ENCODE assay signal across 21 mouse cellular contexts in the genomic region with DNA sequence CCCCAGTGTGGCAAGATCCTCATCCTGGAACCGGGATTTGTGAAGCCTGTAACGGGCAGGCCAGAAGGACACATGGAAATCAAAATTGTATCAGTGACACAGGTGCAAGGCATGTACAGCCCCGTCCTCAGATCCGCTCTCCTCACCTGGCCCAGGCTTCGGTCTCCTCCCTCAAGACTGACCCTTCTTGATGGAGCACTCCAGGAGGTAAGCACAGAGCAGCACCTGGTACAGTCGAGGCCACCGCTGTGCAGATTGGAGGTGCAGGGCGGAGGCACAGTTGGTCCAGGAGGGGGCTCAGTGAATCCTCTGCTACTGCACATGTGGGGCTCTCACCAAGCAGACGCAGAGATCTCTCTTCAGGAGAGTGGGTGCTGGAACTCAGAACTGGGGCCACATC. TPM values are rescaled to one million over a fixed set of nuclear protein-coding genes. Genes with fewer than 3 reads are reported as not detected.
DNase-seq lines count a peak whose midpoint lies in the region; ATAC-seq and TF ChIP-seq lines count a peak whose summit lies in the region.
"Had no signal": no experiment of that assay in that cellular context is flagged by ENCODE, and none has a peak within 500 bp of the region (broad histone marks: within the 10 kb centered on the region; RNA-seq: fewer than 3 reads in every experiment).

No protein-coding gene starts in this region.

- H3K4me3 ChIP-seq in gastrocnemius, adult 2 months, result no peak overlapping the region
- H3K4me3 ChIP-seq in midbrain, embryonic 11.5 days (ENCODE audit: low read depth, low read length), result no peak overlapping the region
- H3K4me3 ChIP-seq in midbrain, postnatal 0 days (ENCODE audit: low read depth, low read length), result no peak overlapping the region
- H3K4me3 ChIP-seq: embryonic facial prominence, embryonic 13.5 days; embryonic facial prominence, embryonic 15.5 days; erythroblast, embryonic 14.5 days had no signal

- DNase-seq in cerebellum, adult 9-11 months, result peak; percentile 54
- DNase-seq in gastrocnemius, adult 2 months, result peak; percentile 15
- DNase-seq in gastrocnemius, postnatal 14 days, result no peak
- DNase-seq in midbrain, embryonic 11.5 days (ENCODE audit: low spot score, missing footprints), result peak; percentile 64
- no peak for DNase-seq in midbrain, postnatal 0 days (ENCODE audit: low spot score)
- DNase-seq: adrenal gland, adult 2 months; adrenal gland, postnatal 10 days; adrenal gland, postnatal 25 days; cerebellum, adult 18-20 months; cerebellum, adult 8-10 months; cerebellum, postnatal 10 days; cerebellum, postnatal 25 days; embryo, embryonic 11 days had no signal

- ATAC-seq in cerebellum, adult (ENCODE audit: insufficient number of reproducible peaks, low FRiP score, low TSS enrichment), result no peak
- no peak for ATAC-seq in midbrain, embryonic 11.5 days (ENCODE audit: low FRiP score)
- no peak for ATAC-seq in midbrain, postnatal 0 days (ENCODE audit: low FRiP score)
- ATAC-seq: forebrain, embryonic 14.5 days; forebrain, embryonic 16.5 days had no signal

- H3K36me3 ChIP-seq in midbrain, embryonic 11.5 days (ENCODE audit: control insufficient read depth, insufficient read depth, low read length), result no peaks in the 10 kb centered on the region
- no peaks in the 10 kb centered on the region for H3K36me3 ChIP-seq in midbrain, postnatal 0 days (ENCODE audit: insufficient read depth, low read length)

- no peak for TF ChIP-seq CTCF in gastrocnemius, adult 2 months (IDR thresholded peaks at IDR 0.05)
- no peak for TF ChIP-seq CTCF in midbrain, postnatal 0 days (IDR thresholded peaks at IDR 0.05)

- H3K27ac ChIP-seq in gastrocnemius, adult 2 months, result no peak overlapping the region
- H3K27ac ChIP-seq in midbrain, embryonic 11.5 days (ENCODE audit: low read depth, low read length), result no peak overlapping the region
- no peak overlapping the region for H3K27ac ChIP-seq in midbrain, postnatal 0 days (ENCODE audit: low read depth, low read length)
- H3K27ac ChIP-seq: embryonic facial prominence, embryonic 13.5 days; embryonic facial prominence, embryonic 15.5 days had no signal

- intact Hi-C loops in gastrocnemius, adult 2 months (cut with DNase I), result loop anchor here (5.0 kb wide), 1 partner anchor 87 kb away; the partner anchor contains the start of gene Ppp6r2
- intact Hi-C loops in gastrocnemius, postnatal 14 days (cut with DNase I; ENCODE audit: low total_unique reads), result no loop called here

- 92% methylated on average over 9 of the region's 9 CpGs for WGBS in midbrain, embryonic 11.5 days
- 96% methylated on average over 9 of the region's 9 CpGs for WGBS in midbrain, postnatal 0 days

- H3K4me2 ChIP-seq in midbrain, embryonic 11.5 days, result no peak overlapping the region
- no peak overlapping the region for H3K4me2 ChIP-seq in midbrain, postnatal 0 days (ENCODE audit: low read depth, low read length, poor library complexity, severe bottlenecking)
- H3K4me2 ChIP-seq: embryonic facial prominence, embryonic 13.5 days; embryonic facial prominence, embryonic 15.5 days had no signal

- no peak overlapping the region for H3K9ac ChIP-seq in midbrain, embryonic 11.5 days (ENCODE audit: low read length)
- no peak overlapping the region for H3K9ac ChIP-seq in midbrain, postnatal 0 days (replicated peaks; ENCODE audit: low read length, poor library complexity, severe bottlenecking)
- H3K9ac ChIP-seq: embryonic facial prominence, embryonic 13.5 days; embryonic facial prominence, embryonic 15.5 days had no signal

- no peaks in the 10 kb centered on the region for H3K9me3 ChIP-seq in midbrain, embryonic 11.5 days (ENCODE audit: control insufficient read depth, low read length)
- no peaks in the 10 kb centered on the region for H3K9me3 ChIP-seq in midbrain, postnatal 0 days (ENCODE audit: low read length)
- H3K9me3 ChIP-seq: embryonic facial prominence, embryonic 13.5 days; embryonic facial prominence, embryonic 15.5 days had no signal

- H3K4me1 ChIP-seq in midbrain, embryonic 11.5 days (ENCODE audit: control insufficient read depth, insufficient read depth, low read length), result peaks cover 36% of the 10 kb centered on the region
- peaks cover 15% of the 10 kb centered on the region for H3K4me1 ChIP-seq in midbrain, postnatal 0 days (ENCODE audit: insufficient read depth, low read length)

- no peaks in the 10 kb centered on the region for H3K27me3 ChIP-seq in midbrain, embryonic 11.5 days (ENCODE audit: control insufficient read depth, insufficient read depth, low read length)
- H3K27me3 ChIP-seq in midbrain, postnatal 0 days (ENCODE audit: insufficient read depth, low read length), result no peaks in the 10 kb centered on the region
- H3K27me3 ChIP-seq: embryonic facial prominence, embryonic 13.5 days; embryonic facial prominence, embryonic 15.5 days had no signal

RNA-seq across cellular contexts. Expression of gene Tubgcp6, which starts 2.4 kb away (rescaled TPM):
- total RNA-seq in gastrocnemius, adult 2 months (2021), result 1 to 10 TPM; 6.8 to 8.4 TPM
- 1 to 10 TPM; 7.2 to 7.3 TPM for total RNA-seq in gastrocnemius, postnatal 14 days (2021)
- 14.9 and 16.8 TPM in 2 replicates for polyA plus RNA-seq in midbrain, embryonic 11.5 days (2014; fragmentation: Nextera tagmentation; extraction: Ambion mirVana)
- total RNA-seq in midbrain, postnatal 0 days (2014; rRNA removed), result 46.1 and 68.0 TPM in 2 replicates
- polyA plus RNA-seq in midbrain, postnatal 0 days (2015; fragmentation: Nextera tagmentation; extraction: Ambion mirVana), result 10.8 and 11.0 TPM in 2 replicates

RNA-seq across cellular contexts. Expression of gene Hdac10, which starts 3.1 kb away (rescaled TPM):
- total RNA-seq in gastrocnemius, adult 2 months (2021), result 1 to 10 TPM; 5.9 to 6.4 TPM
- total RNA-seq in gastrocnemius, postnatal 14 days (2021), result 1 to 10 TPM; 5.6 to 6.2 TPM
- polyA plus RNA-seq in midbrain, embryonic 11.5 days (2014; fragmentation: Nextera tagmentation; extraction: Ambion mirVana), result 11.6 and 13.6 TPM in 2 replicates
- 24.4 and 26.4 TPM in 2 replicates for total RNA-seq in midbrain, postnatal 0 days (2014; rRNA removed)
- polyA plus RNA-seq in midbrain, postnatal 0 days (2015; fragmentation: Nextera tagmentation; extraction: Ambion mirVana), result 24.5 and 25.6 TPM in 2 replicates

RNA-seq across cellular contexts. Expression of gene Mapk12, which starts 15.2 kb away (rescaled TPM):
- 100 to 1,000 TPM; 128 TPM for total RNA-seq in gastrocnemius, adult 2 months (2021)
- total RNA-seq in gastrocnemius, postnatal 14 days (2021), result 100 to 1,000 TPM in 1 of 2 experiments, 10 to 100 TPM in 1; 91.5 to 104 TPM
- polyA plus RNA-seq in midbrain, embryonic 11.5 days (2014; fragmentation: Nextera tagmentation; extraction: Ambion mirVana), result 21.3 and 27.0 TPM in 2 replicates
- total RNA-seq in midbrain, postnatal 0 days (2014; rRNA removed), result 1.5 and 4.7 TPM in 2 replicates
- 2.0 and 3.2 TPM in 2 replicates for polyA plus RNA-seq in midbrain, postnatal 0 days (2015; fragmentation: Nextera tagmentation; extraction: Ambion mirVana)
- total RNA-seq: common myeloid progenitor, adult 5-6 weeks; MEL had no signal

RNA-seq across cellular contexts. Expression of gene Mapk11, which starts 24.1 kb away (rescaled TPM):
- 1 to 10 TPM; 1.0 to 1.1 TPM for total RNA-seq in gastrocnemius, adult 2 months (2021)
- total RNA-seq in gastrocnemius, postnatal 14 days (2021), result 1 to 10 TPM; 1.7 TPM
- 34.9 and 40.6 TPM in 2 replicates for polyA plus RNA-seq in midbrain, embryonic 11.5 days (2014; fragmentation: Nextera tagmentation; extraction: Ambion mirVana)
- 26.9 and 34.8 TPM in 2 replicates for total RNA-seq in midbrain, postnatal 0 days (2014; rRNA removed)
- 18.9 and 19.3 TPM in 2 replicates for polyA plus RNA-seq in midbrain, postnatal 0 days (2015; fragmentation: Nextera tagmentation; extraction: Ambion mirVana)
- polyA plus RNA-seq: erythroblast, embryonic 14.5 days had no signal

RNA-seq across cellular contexts. Expression of gene Selenoo, which starts 36.5 kb away (rescaled TPM):
- total RNA-seq in gastrocnemius, adult 2 months (2021), result 10 to 100 TPM; 13.8 to 15.6 TPM
- 10 to 100 TPM in 1 of 2 experiments, 1 to 10 TPM in 1; 9.8 to 10.1 TPM for total RNA-seq in gastrocnemius, postnatal 14 days (2021)
- 20.2 and 22.3 TPM in 2 replicates for polyA plus RNA-seq in midbrain, embryonic 11.5 days (2014; fragmentation: Nextera tagmentation; extraction: Ambion mirVana)
- 42.3 and 50.0 TPM in 2 replicates for total RNA-seq in midbrain, postnatal 0 days (2014; rRNA removed)
- polyA plus RNA-seq in midbrain, postnatal 0 days (2015; fragmentation: Nextera tagmentation; extraction: Ambion mirVana), result 19.0 and 19.4 TPM in 2 replicates

Comparison
In these comparisons a context has a peak if more than half of its experiments do, and no peak if none do; other contexts are left out.
1. DNase-seq: peak in cerebellum, adult 9-11 months (single experiment), gastrocnemius, adult 2 months (single experiment) and midbrain, embryonic 11.5 days (single experiment); none in gastrocnemius, postnatal 14 days (single experiment) and midbrain, postnatal 0 days (single experiment).
2. RNA of gene Mapk12, which starts 15.2 kb away (total RNA-seq): 128 TPM in gastrocnemius, adult 2 months and 91.5 to 104 TPM in gastrocnemius, postnatal 14 days; 1.5 to 4.7 TPM in midbrain, postnatal 0 days; every median in the first group is over 10 times any median in the second.